Mouse (Mus musculus) midbrain, embryonic 16.5 days (tissue): ENCODE data around the gene Trpm6. TPM values are rescaled to one million over a fixed set of nuclear protein-coding genes. Genes with fewer than 3 reads are reported as not detected.
A peak's percentile ranks its signal among the peaks of the same experiment; 100 is the strongest.
"Not testable (repeated sequence)": the region's sequence is repeated elsewhere in the genome, so short reads cannot be mapped to it uniquely, and the experiment has no call there.

Experiments
- ATAC-seq: fragments of 200-750 bp; cut with Nextera tagmentation; 2 replicates; pipeline ENCODE4 v1.8.0; 2017; ENCODE audit warnings: moderate TSS enrichment
- H3K27ac ChIP-seq: fragments of 300-500 bp; sonication (generic); 2 replicates; pipeline ENCODE4 v1.5.1; 2014; ENCODE audit warnings: mild to moderate bottlenecking, low read length, mixed read lengths
- H3K27me3 ChIP-seq: fragments of 300-500 bp; sonication (generic); 2 replicates; pipeline ENCODE4 v1.6.1; 2014; ENCODE audit warnings: low read depth, low read length, mixed read lengths; ENCODE audit not compliant: control insufficient read depth, insufficient read depth
- H3K36me3 ChIP-seq: fragments of 300-500 bp; sonication (generic); 2 replicates; pipeline ENCODE4 v1.6.1; 2014; ENCODE audit warnings: mild to moderate bottlenecking, low read length, moderate library complexity, mixed read lengths; ENCODE audit not compliant: control insufficient read depth, insufficient read depth
- H3K4me1 ChIP-seq: fragments of 300-500 bp; sonication (generic); 2 replicates; pipeline ENCODE4 v1.6.1; 2014; ENCODE audit warnings: mild to moderate bottlenecking, low read length, mixed read lengths; ENCODE audit not compliant: control insufficient read depth, insufficient read depth
- H3K4me2 ChIP-seq: fragments of 300-500 bp; sonication (generic); 2 replicates; pipeline ENCODE4 v1.6.1; 2014; ENCODE audit warnings: mild to moderate bottlenecking, low read length, mixed read lengths
- H3K4me3 ChIP-seq: fragments of 300-500 bp; sonication (generic); 2 replicates; pipeline ENCODE4 v1.5.1; 2014; ENCODE audit warnings: low read depth, mild to moderate bottlenecking, low read length, moderate library complexity, mixed read lengths
- H3K9ac ChIP-seq: fragments of 300-500 bp; sonication (generic); 2 replicates; pipeline ENCODE4 v1.6.1; 2014; ENCODE audit warnings: low read depth, low read length, mixed read lengths
- H3K9me3 ChIP-seq: fragments of 300-500 bp; sonication (generic); replicated peaks from 2 replicates; pipeline ENCODE4 v1.6.1; 2014; ENCODE audit warnings: mild to moderate bottlenecking, low read length, mixed read lengths; ENCODE audit not compliant: control insufficient read depth, poor library complexity, severe bottlenecking
- WGBS: fragments of 180-500 bp; shearing (Covaris S2); extraction: QIAGEN DNeasy Blood & Tissue Kit; methylation state at CpG from one replicate; pipeline ENCODE4 v1.1.7; 2014; 5-methylcytosine and 5-hydroxymethylcytosine counted together
- polyA plus RNA-seq: library from polyadenylated mRNA; unstranded; fragments of >200 nt; fragmentation: Nextera tagmentation; extraction: Ambion mirVana; gene quantifications from 2 replicates; pipeline ENCODE4 v1.2.1, GENCODE M21; 2015

The Trpm6 gene
- polyA plus RNA-seq: 0.34 and 0.48 TPM in 2 replicates

DNA sequence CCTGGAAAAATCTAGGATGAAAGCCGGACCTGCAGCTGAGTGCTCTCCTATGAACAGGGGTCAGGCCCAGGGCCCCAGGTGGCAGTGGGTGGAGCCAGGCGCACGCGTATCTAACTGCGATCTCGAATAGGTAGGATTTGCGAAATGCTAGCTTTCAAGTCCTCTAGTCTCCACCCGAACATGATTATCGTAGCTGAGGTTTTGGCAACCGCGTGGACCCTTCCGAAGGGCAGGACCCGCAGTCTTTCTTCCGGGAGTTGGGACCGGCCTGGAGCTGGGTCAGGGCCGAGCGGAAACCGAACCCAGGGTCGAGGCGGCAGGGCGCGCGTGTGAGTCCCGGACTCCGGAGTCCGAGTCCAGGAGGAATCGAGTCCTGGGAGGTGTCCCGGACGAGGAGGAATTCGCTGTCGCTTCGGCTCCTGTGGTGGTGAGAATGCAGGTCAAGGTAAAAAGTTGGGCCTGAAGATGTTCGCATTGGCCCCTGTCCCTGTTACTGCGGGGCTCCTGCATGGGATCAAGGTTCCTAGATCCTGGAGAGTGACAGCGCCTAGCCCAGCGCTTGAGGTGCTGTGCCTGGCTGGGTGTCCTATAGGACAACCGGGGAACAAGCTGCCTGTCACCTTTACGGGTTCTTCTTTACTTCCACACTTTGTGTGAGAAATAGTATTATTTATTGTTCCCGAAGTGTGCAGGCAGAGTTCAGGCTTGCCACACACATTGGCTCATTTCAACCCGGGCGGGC is at the start of gene Trpm6:
TSS of gene Trpm6 (plus strand) at position 386 of the 742 bp plus-strand sequence.
- H3K9me3 ChIP-seq: no peaks in the 10 kb centered on the region
- no peak within 1 kb of the TSS for H3K27ac ChIP-seq
- peak within 1 kb of the TSS; percentile 83 for H3K4me2 ChIP-seq
- H3K27me3 ChIP-seq: peaks cover 4% of the 10 kb centered on the region; the same call in 1 of the 2 replicates
- ATAC-seq: no peak
- H3K36me3 ChIP-seq: no peaks in the 10 kb centered on the region
- peak within 1 kb of the TSS; percentile 57 for H3K9ac ChIP-seq
- H3K4me3 ChIP-seq: peak within 1 kb of the TSS; percentile 43
- 5% methylated on average over 41 of the region's 41 CpGs for WGBS
- no peaks in the 10 kb centered on the region; the same call in 1 of the 2 replicates for H3K4me1 ChIP-seq

DNA sequence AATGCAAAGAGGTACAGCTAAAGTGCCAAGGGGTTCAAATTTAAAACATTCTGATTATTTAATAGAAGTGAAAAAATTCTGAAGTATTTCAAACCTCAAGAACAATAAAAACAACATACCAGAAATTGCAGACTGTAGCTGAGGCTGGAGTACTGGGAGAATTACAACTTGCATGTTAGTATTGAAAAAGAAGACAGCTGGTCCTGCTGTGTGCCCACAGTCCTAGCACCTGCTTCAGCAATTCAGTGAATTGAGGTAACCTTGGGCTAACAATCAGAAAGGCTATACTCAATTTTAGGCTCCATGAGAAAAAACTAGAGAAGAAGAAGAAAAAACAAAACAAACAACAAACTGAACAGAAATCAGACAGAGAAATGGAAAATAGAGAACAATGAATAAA is 41.7 kb upstream of the Trpm6 start:
- Histone ChIP-seq H3K4me3 (no peak overlapping the region), H3K36me3 (no peaks in the 10 kb centered on the region), H3K27ac (no peak overlapping the region), H3K4me1 (peaks cover 5% of the 10 kb centered on the region; the same call in 1 of the 2 replicates), H3K9ac (no peak overlapping the region), H3K4me2 (no peak overlapping the region), H3K27me3 (no peaks in the 10 kb centered on the region), H3K9me3 (no peaks in the 10 kb centered on the region)
- ATAC-seq: no peak

DNA sequence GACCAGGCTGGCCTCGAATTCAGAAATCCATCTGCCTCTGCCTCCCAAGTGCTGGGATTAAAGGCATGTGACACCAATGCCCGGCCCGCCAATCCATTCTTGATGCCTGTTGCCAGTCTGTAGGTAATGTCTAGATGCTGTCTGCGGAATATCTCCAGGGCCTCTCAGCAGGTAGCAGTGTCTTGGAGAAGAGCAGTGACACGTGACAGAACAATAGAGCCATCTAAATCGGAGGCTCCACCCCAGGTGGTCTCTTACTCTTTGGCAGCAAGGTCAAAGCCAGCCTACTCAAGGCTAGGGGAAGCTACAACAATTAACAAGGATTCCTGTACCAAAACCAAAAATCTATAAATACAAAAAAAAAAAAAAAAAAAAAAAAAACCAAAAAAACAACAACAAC is 38.9 kb upstream of the Trpm6 start:
- 53% methylated on average over 6 of the region's 6 CpGs for WGBS
- no peaks in the 10 kb centered on the region for H3K36me3 ChIP-seq
- peaks cover 23% of the 10 kb centered on the region for H3K4me1 ChIP-seq
- H3K4me2 ChIP-seq: no peak overlapping the region
- H3K27ac ChIP-seq: no peak overlapping the region
- H3K4me3 ChIP-seq: no peak overlapping the region
- H3K9ac ChIP-seq: no peak overlapping the region
- H3K27me3 ChIP-seq: no peaks in the 10 kb centered on the region
- ATAC-seq: no peak
- no peaks in the 10 kb centered on the region for H3K9me3 ChIP-seq

DNA sequence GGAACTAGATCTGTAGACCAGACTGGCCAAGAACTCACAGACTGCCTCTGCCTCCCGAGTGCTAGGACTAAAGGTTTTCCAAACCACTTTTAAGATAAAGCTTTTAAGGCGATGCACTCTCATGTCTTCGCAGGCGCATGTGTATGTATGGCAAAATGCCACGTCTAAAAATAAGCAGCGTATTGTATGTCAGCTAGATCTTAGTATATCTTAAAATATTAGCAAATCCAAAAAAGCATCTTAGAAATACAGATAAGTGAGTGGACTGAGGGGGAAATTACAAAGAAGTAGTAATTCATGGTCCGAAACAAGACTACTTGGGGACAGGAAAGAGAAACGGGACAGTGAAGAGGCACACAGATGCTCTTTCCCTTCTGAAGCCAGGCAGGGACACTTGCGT is 38.2 kb upstream of the Trpm6 start:
- no peaks in the 10 kb centered on the region for H3K9me3 ChIP-seq
- no peak overlapping the region for H3K9ac ChIP-seq
- H3K36me3 ChIP-seq: no peaks in the 10 kb centered on the region
- 93% methylated on average over 9 of the region's 9 CpGs for WGBS
- no peak overlapping the region for H3K4me2 ChIP-seq
- no peaks in the 10 kb centered on the region for H3K27me3 ChIP-seq
- H3K27ac ChIP-seq: no peak overlapping the region
- H3K4me3 ChIP-seq: no peak overlapping the region
- H3K4me1 ChIP-seq: peaks cover 23% of the 10 kb centered on the region
- no peak for ATAC-seq

DNA sequence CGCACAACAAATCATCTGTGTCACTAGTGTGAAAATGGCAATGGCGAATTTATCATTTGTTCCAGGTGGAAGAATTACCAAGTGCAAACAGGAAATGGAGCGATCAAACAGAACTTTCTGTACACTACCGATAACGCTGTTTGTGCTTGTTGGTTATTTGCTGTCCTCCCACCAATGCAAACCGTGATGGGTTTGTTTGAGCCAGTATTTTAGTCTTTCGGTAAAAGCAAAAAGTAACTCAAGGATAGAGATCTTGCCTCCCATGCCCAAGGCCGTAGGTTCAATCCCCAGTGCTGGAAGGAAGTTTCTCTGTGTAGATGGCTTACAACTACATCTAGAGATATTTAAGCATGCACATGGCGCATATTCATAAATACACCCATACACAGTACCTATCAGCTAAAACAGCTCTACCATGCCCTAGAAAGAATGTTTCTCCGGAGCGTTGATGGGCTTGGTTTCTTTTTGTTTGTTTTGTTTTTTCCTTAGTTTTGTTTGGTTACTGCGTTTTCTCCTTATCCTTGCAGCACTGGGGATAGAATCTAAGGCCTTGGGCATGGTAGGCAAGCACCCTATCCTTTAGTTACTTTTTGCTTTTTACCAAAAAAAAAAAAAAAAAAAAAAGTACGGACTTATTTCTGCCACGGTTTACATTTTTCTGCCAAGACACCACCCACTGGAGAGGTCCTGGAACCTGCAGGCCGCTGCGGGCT is 37.5 kb upstream of the Trpm6 start:
- Histone ChIP-seq H3K27me3 (no peaks in the 10 kb centered on the region), H3K27ac (peak overlapping the region; percentile 94), H3K4me2 (peak overlapping the region; percentile 55), H3K36me3 (no peaks in the 10 kb centered on the region), H3K9me3 (no peaks in the 10 kb centered on the region), H3K4me3 (peak overlapping the region; percentile 84), H3K9ac (peak overlapping the region; percentile 92), H3K4me1 (peaks cover 23% of the 10 kb centered on the region)
- 62% methylated on average over 16 of the region's 16 CpGs for WGBS
- ATAC-seq: no peak

DNA sequence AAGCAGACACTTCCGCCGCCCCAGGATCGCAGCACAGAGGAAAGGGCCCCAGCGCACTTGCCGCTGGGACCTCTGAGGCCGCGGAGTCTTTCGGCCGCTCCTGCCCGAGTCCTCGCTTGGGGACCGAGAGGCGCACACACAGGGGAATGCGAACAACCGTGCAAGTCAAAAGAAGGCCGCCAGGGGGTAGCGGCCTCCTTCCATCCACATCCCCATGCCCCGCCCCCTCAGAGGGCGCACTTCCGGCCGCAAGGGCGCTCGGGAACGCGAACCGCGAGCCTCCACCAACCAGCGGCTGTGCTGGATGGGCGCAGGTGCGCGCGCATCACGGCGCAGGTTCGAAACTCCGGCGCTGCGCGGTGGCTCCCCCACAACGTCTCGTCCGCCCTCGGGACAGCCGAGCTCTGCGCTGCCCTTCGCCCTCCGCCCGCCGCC is 36.9 kb upstream of the Trpm6 start, which contains the start of gene D030056L22Rik:
TSS of gene D030056L22Rik (plus strand) at position 328 of the 435 bp plus-strand sequence.
- peak within 1 kb of the TSS; percentile 94 for H3K27ac ChIP-seq
- peak; percentile 99 for ATAC-seq
- under 1% methylated on average over 49 of the region's 49 CpGs for WGBS
- H3K4me1 ChIP-seq: peaks cover 23% of the 10 kb centered on the region
- H3K36me3 ChIP-seq: no peaks in the 10 kb centered on the region
- peak within 1 kb of the TSS; percentile 92 for H3K9ac ChIP-seq
- H3K4me3 ChIP-seq: peak within 1 kb of the TSS; percentile 84
- peak within 1 kb of the TSS; percentile 93 for H3K4me2 ChIP-seq
- no peaks in the 10 kb centered on the region for H3K9me3 ChIP-seq
- no peaks in the 10 kb centered on the region for H3K27me3 ChIP-seq

DNA sequence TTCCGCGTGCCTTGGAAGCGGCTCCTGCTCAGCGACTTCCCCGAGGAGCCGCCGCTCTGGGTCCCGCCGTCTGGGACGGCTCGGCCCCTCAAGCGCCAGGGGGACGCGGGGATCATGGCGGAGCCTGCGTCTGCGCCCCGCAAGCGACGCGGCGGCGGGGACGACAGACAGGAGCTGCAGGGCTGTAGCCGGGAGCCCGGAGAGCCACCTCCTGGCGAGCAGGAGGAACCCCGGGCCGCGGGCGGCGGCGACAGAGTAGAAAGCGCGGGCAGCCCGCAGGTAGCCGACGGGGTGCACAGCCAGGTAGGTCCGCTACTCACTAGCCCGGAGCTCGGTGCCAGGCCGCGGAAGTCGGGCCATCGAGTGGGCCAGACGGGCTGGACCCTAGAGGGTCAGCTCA is 36.4 kb upstream of the Trpm6 start:
- H3K9ac ChIP-seq: peak overlapping the region; percentile 92
- not testable (repeated sequence) for H3K27me3 ChIP-seq, H3K36me3 ChIP-seq, H3K9me3 ChIP-seq
- peak; percentile 76; the same call in 1 of the 2 replicates for ATAC-seq
- WGBS: under 1% methylated on average over 33 of the region's 46 CpGs
- peak overlapping the region; percentile 93 for H3K4me2 ChIP-seq
- peak overlapping the region; percentile 57 for H3K27ac ChIP-seq
- peaks cover 23% of the 10 kb centered on the region for H3K4me1 ChIP-seq
- peak overlapping the region; percentile 84 for H3K4me3 ChIP-seq

DNA sequence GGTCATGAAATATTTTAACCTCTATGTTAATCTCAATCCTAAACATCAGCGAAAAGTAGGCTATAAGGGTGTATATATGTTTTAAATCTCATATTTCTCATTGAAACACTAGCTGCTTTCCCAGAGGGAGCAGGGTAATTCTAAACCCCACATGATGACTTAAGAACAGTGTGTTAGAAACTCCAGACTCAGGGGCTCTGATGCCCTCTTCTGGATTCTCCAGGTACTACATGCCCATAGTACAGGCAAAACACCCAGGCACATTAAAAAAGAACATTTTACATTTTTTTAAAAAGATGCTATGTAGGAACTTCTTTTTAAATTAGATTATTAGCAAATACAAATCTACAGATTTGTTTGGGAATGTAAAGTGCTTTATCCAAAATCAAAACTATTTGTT is 33.4 kb upstream of the Trpm6 start:
- no peak overlapping the region for H3K27ac ChIP-seq
- no peak overlapping the region for H3K9ac ChIP-seq
- 32% methylated on average over 1 of the region's 1 CpGs for WGBS
- no peaks in the 10 kb centered on the region for H3K9me3 ChIP-seq
- 0 out of 2 replicates have a peak, but pooled peaks cover 3% of the 10 kb centered on the region for H3K36me3 ChIP-seq
- peaks cover 23% of the 10 kb centered on the region for H3K4me1 ChIP-seq
- no peak for ATAC-seq
- no peak overlapping the region for H3K4me2 ChIP-seq
- H3K27me3 ChIP-seq: no peaks in the 10 kb centered on the region
- no peak overlapping the region for H3K4me3 ChIP-seq

DNA sequence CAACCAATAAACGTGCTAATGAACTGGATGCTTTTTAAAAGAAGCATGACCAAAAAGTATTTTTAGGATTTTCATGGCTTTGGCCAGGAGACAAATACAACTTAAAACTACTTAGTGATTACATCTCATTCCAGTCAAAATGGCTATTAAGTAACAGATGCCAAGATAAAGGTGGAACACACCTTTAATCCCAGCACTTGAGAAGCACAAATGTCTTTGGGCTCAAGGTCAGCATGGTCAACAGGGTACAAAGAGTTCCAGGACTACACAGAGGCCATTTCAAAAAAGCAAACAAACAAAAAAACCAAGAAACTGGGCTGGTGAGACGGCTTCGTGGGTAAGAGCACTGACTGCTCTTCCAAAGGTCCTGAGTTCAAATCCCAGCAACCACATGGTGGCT is 29.4 kb upstream of the Trpm6 start:
- WGBS: 90% methylated on average over 3 of the region's 3 CpGs
- Histone ChIP-seq H3K9ac (no peak overlapping the region), H3K4me1 (peaks cover 3% of the 10 kb centered on the region; the same call in 1 of the 2 replicates), H3K36me3 (0 out of 2 replicates have a peak, but pooled peaks cover 3% of the 10 kb centered on the region), H3K4me3 (no peak overlapping the region), H3K27me3 (no peaks in the 10 kb centered on the region), H3K4me2 (no peak overlapping the region), H3K9me3 (no peaks in the 10 kb centered on the region), H3K27ac (no peak overlapping the region)
- no peak for ATAC-seq
